8 mouse cellular contexts compared by ENCODE assay signal in the genomic region with DNA sequence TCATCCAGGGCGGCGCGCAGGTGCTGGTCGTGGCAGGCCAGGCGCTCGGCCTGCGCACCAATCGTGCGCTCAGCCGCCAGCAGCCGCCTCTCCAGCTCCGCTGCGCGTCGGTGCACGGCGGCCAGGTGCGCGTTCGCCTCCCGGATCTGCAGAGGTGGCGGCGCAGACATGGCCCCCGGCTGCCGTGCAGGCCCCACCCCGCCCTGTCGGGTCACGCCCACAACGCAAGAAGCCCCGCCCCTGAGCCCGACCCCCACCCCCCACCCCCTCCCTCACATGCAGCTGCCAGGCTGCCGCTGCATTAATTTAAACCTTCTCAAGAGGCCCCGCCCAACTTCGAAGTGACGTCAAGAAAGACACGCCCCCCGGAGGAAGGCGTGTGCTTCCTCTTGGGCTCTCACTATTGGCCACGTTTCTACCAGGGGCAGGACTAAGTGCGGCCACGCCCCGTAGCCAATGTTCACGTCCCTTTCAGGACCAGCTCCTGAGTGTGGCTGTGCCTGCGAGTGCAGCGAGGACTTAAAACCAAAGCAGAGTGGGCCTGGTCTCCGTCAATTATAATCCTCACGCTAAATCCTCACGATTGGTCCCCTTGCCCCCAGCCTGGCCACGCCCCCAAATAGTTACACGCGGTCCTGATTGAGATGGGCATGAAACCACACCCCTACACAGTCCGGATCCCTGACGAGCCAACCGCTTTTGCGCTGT. TPM values are rescaled to one million over a fixed set of nuclear protein-coding genes. Genes with fewer than 3 reads are reported as not detected.
DNase-seq lines count a peak whose midpoint lies in the region; ATAC-seq and TF ChIP-seq lines count a peak whose summit lies in the region.

No protein-coding gene starts in this region.

- H3K4me1 ChIP-seq in ES-Bruce4 (ENCODE audit: control insufficient read depth, insufficient read depth, low read length): no peaks in the 10 kb centered on the region
- peaks cover 29% of the 10 kb centered on the region for H3K4me1 ChIP-seq in forebrain, embryonic 13.5 days
- peaks cover 19% of the 10 kb centered on the region for H3K4me1 ChIP-seq in liver, postnatal 0 days (ENCODE audit: insufficient read depth)
- peaks cover 17% of the 10 kb centered on the region for H3K4me1 ChIP-seq in neural tube, embryonic 14.5 days (ENCODE audit: control insufficient read depth, insufficient read depth, low read length)

- peak overlapping the region; percentile 94 for H3K4me3 ChIP-seq in ES-Bruce4 (ENCODE audit: low read depth, low read length)
- H3K4me3 ChIP-seq in forebrain, embryonic 13.5 days: peak overlapping the region; percentile 77
- H3K4me3 ChIP-seq in liver, postnatal 0 days (ENCODE audit: low read depth, low read length): peak overlapping the region; percentile 76
- H3K4me3 ChIP-seq in neural tube, embryonic 14.5 days (ENCODE audit: low read depth, low read length): peak overlapping the region; percentile 50

- no peak for TF ChIP-seq POLR2A in ES-Bruce4 (IDR thresholded peaks at IDR 0.05; ENCODE audit: insufficient read depth, low read length)

- TF ChIP-seq EP300 in ES-Bruce4 (IDR thresholded peaks at IDR 0.05; ENCODE audit: insufficient read depth, low read depth, low read length): no peak
- no peak for TF ChIP-seq EP300 in liver, postnatal 0 days (IDR thresholded peaks at IDR 0.05; ENCODE audit: low read depth)

- WGBS in forebrain, embryonic 13.5 days: under 1% methylated on average over 54 of the region's 55 CpGs
- under 1% methylated on average over 55 of the region's 55 CpGs for WGBS in large intestine, adult 2 months
- under 1% methylated on average over 53 of the region's 55 CpGs for WGBS in liver, postnatal 0 days (ENCODE audit: insufficient replicate concordance)
- under 1% methylated on average over 53 of the region's 55 CpGs for WGBS in neural tube, embryonic 14.5 days

- peak; percentile 80 for ATAC-seq in cerebellum, adult (ENCODE audit: insufficient number of reproducible peaks, low FRiP score, low TSS enrichment)
- peak; percentile 94 for ATAC-seq in forebrain, embryonic 13.5 days
- ATAC-seq in liver, postnatal 0 days: peak; percentile 88
- peak; percentile 92 for ATAC-seq in neural tube, embryonic 14.5 days (ENCODE audit: low read depth)

- no peak for TF ChIP-seq CTCF in ES-Bruce4 (IDR thresholded peaks at IDR 0.05; ENCODE audit: low read depth, low read length)
- no peak for TF ChIP-seq CTCF in liver, postnatal 0 days (IDR thresholded peaks at IDR 0.05; ENCODE audit: low read depth)

- DNase-seq in heart, postnatal 10 days: peak; percentile 98
- peak; percentile 97 for DNase-seq in large intestine, adult 2 months (ENCODE audit: low read depth, low spot score)
- DNase-seq in liver, postnatal 0 days: peak; percentile 97
- DNase-seq in testis, postnatal 10 days (ENCODE audit: low spot score): peak; percentile 98

- no peaks in the 10 kb centered on the region for H3K27me3 ChIP-seq in ES-Bruce4 (ENCODE audit: control insufficient read depth, insufficient read depth, low read length, poor library complexity, severe bottlenecking)
- no peaks in the 10 kb centered on the region for H3K27me3 ChIP-seq in forebrain, embryonic 13.5 days
- no peaks in the 10 kb centered on the region for H3K27me3 ChIP-seq in liver, postnatal 0 days (ENCODE audit: insufficient read depth, low read length)
- no peaks in the 10 kb centered on the region for H3K27me3 ChIP-seq in neural tube, embryonic 14.5 days (ENCODE audit: control insufficient read depth, insufficient read depth, low read length)

- H3K27ac ChIP-seq in ES-Bruce4 (ENCODE audit: insufficient read depth, low read length): peak overlapping the region; percentile 9; the same call in 1 of the 2 replicates
- peak overlapping the region; percentile 86 for H3K27ac ChIP-seq in forebrain, embryonic 13.5 days
- peak overlapping the region; percentile 83 for H3K27ac ChIP-seq in liver, postnatal 0 days (ENCODE audit: low read depth)
- peak overlapping the region; percentile 84 for H3K27ac ChIP-seq in neural tube, embryonic 14.5 days (ENCODE audit: low read depth, low read length)

- H3K9me3 ChIP-seq in ES-Bruce4 (replicated peaks; ENCODE audit: control insufficient read depth, insufficient read depth, low read length, poor library complexity, severe bottlenecking): no peaks in the 10 kb centered on the region
- no peaks in the 10 kb centered on the region for H3K9me3 ChIP-seq in forebrain, embryonic 13.5 days (replicated peaks)
- no peaks in the 10 kb centered on the region for H3K9me3 ChIP-seq in liver, postnatal 0 days (ENCODE audit: low read length)
- no peaks in the 10 kb centered on the region for H3K9me3 ChIP-seq in neural tube, embryonic 14.5 days (ENCODE audit: control insufficient read depth, low read length)

- peak overlapping the region; percentile 74 for H3K4me2 ChIP-seq in forebrain, embryonic 13.5 days
- peak overlapping the region; percentile 92 for H3K4me2 ChIP-seq in liver, postnatal 0 days (ENCODE audit: low read depth, low read length)
- peak overlapping the region; percentile 79 for H3K4me2 ChIP-seq in neural tube, embryonic 14.5 days (ENCODE audit: low read depth, low read length)

- peak overlapping the region; percentile 84 for H3K9ac ChIP-seq in ES-Bruce4 (ENCODE audit: low read depth, poor library complexity, severe bottlenecking)
- H3K9ac ChIP-seq in forebrain, embryonic 13.5 days: peak overlapping the region; percentile 90
- H3K9ac ChIP-seq in liver, postnatal 0 days (replicated peaks): peak overlapping the region; percentile 87
- peak overlapping the region; percentile 71 for H3K9ac ChIP-seq in neural tube, embryonic 14.5 days (replicated peaks; ENCODE audit: low read depth, low read length)

- intact Hi-C loops in heart, postnatal 10 days (cut with DNase I): no loop called here

- no peaks in the 10 kb centered on the region for H3K36me3 ChIP-seq in ES-Bruce4 (ENCODE audit: control insufficient read depth, insufficient read depth, low read length, poor library complexity, severe bottlenecking)
- peaks cover 24% of the 10 kb centered on the region for H3K36me3 ChIP-seq in forebrain, embryonic 13.5 days (ENCODE audit: poor library complexity, severe bottlenecking)
- H3K36me3 ChIP-seq in liver, postnatal 0 days (replicated peaks; ENCODE audit: insufficient read depth, low read length): 0 out of 2 replicates have a peak, but pooled peaks cover 12% of the 10 kb centered on the region
- peaks cover 16% of the 10 kb centered on the region for H3K36me3 ChIP-seq in neural tube, embryonic 14.5 days (ENCODE audit: control insufficient read depth, insufficient read depth, low read length)

RNA-seq across cellular contexts. Expression of gene Ndufa11, which starts 0.8 kb away (rescaled TPM):
- polyA plus RNA-seq in ES-Bruce4 (2011; ENCODE audit: insufficient read depth, insufficient read length, low read depth, missing spikeins): 152 and 177 TPM in 2 replicates
- polyA plus RNA-seq in forebrain, embryonic 13.5 days (2015; fragmentation: Nextera tagmentation; extraction: Ambion mirVana): 433 and 459 TPM in 2 replicates
- total RNA-seq in heart, postnatal 10 days (2021): 100 to 1,000 TPM; 794 to 859 TPM
- polyA plus RNA-seq in large intestine, adult 2 months (2012; rRNA removed): 662 and 682 TPM in 2 replicates
- polyA plus RNA-seq in liver, postnatal 0 days (2015; fragmentation: Nextera tagmentation; extraction: Ambion mirVana): 281 and 298 TPM in 2 replicates
- 570 and 693 TPM in 2 replicates for polyA plus RNA-seq in neural tube, embryonic 14.5 days (2014; fragmentation: Nextera tagmentation; extraction: Ambion mirVana)

RNA-seq across cellular contexts. Expression of gene Vmac, which starts 1.0 kb away (rescaled TPM):
- 23.2 and 24.2 TPM in 2 replicates for polyA plus RNA-seq in ES-Bruce4 (2011; ENCODE audit: insufficient read depth, insufficient read length, low read depth, missing spikeins)
- polyA plus RNA-seq in forebrain, embryonic 13.5 days (2015; fragmentation: Nextera tagmentation; extraction: Ambion mirVana): 14.0 and 16.7 TPM in 2 replicates
- 1 to 10 TPM; 5.4 to 9.8 TPM for total RNA-seq in heart, postnatal 10 days (2021)
- 10.4 and 10.5 TPM in 2 replicates for polyA plus RNA-seq in large intestine, adult 2 months (2012; rRNA removed)
- polyA plus RNA-seq in liver, postnatal 0 days (2015; fragmentation: Nextera tagmentation; extraction: Ambion mirVana): 3.3 and 4.1 TPM in 2 replicates
- 16.9 and 19.4 TPM in 2 replicates for polyA plus RNA-seq in neural tube, embryonic 14.5 days (2014; fragmentation: Nextera tagmentation; extraction: Ambion mirVana)

RNA-seq across cellular contexts. Expression of gene Nrtn, which starts 40.5 kb away (rescaled TPM):
- polyA plus RNA-seq in ES-Bruce4 (2011; ENCODE audit: insufficient read depth, insufficient read length, low read depth, missing spikeins): 8.1 and 10.8 TPM in 2 replicates
- 1.7 TPM in 2 replicates for polyA plus RNA-seq in forebrain, embryonic 13.5 days (2015; fragmentation: Nextera tagmentation; extraction: Ambion mirVana)
- total RNA-seq in heart, postnatal 10 days (2021): 10 to 100 TPM; 19.0 to 21.0 TPM
- polyA plus RNA-seq in large intestine, adult 2 months (2012; rRNA removed): 11.0 and 11.7 TPM in 2 replicates
- 1.2 and 2.2 TPM in 2 replicates for polyA plus RNA-seq in liver, postnatal 0 days (2015; fragmentation: Nextera tagmentation; extraction: Ambion mirVana)
- 1.9 and 2.9 TPM in 2 replicates for polyA plus RNA-seq in neural tube, embryonic 14.5 days (2014; fragmentation: Nextera tagmentation; extraction: Ambion mirVana)

RNA-seq across cellular contexts. Expression of gene Ranbp3, which starts 43.7 kb away (rescaled TPM):
- polyA plus RNA-seq in ES-Bruce4 (2011; ENCODE audit: insufficient read depth, insufficient read length, low read depth, missing spikeins): 72.6 and 75.6 TPM in 2 replicates
- polyA plus RNA-seq in forebrain, embryonic 13.5 days (2015; fragmentation: Nextera tagmentation; extraction: Ambion mirVana): 112 and 123 TPM in 2 replicates
- total RNA-seq in heart, postnatal 10 days (2021): 10 to 100 TPM; 48.1 to 52.9 TPM
- polyA plus RNA-seq in large intestine, adult 2 months (2012; rRNA removed): 62.5 and 73.0 TPM in 2 replicates
- polyA plus RNA-seq in liver, postnatal 0 days (2015; fragmentation: Nextera tagmentation; extraction: Ambion mirVana): 19.6 and 21.8 TPM in 2 replicates
- polyA plus RNA-seq in neural tube, embryonic 14.5 days (2014; fragmentation: Nextera tagmentation; extraction: Ambion mirVana): 93.6 and 95.9 TPM in 2 replicates

RNA-seq across cellular contexts. Expression of gene Dus3l, which starts 47.7 kb away (rescaled TPM):
- polyA plus RNA-seq in ES-Bruce4 (2011; ENCODE audit: insufficient read depth, insufficient read length, low read depth, missing spikeins): 18.4 and 18.9 TPM in 2 replicates
- polyA plus RNA-seq in forebrain, embryonic 13.5 days (2015; fragmentation: Nextera tagmentation; extraction: Ambion mirVana): 50.0 and 56.9 TPM in 2 replicates
- 10 to 100 TPM; 21.0 to 23.0 TPM for total RNA-seq in heart, postnatal 10 days (2021)
- polyA plus RNA-seq in large intestine, adult 2 months (2012; rRNA removed): 42.7 and 53.1 TPM in 2 replicates
- polyA plus RNA-seq in liver, postnatal 0 days (2015; fragmentation: Nextera tagmentation; extraction: Ambion mirVana): 9.1 TPM in 2 replicates
- 79.0 and 81.0 TPM in 2 replicates for polyA plus RNA-seq in neural tube, embryonic 14.5 days (2014; fragmentation: Nextera tagmentation; extraction: Ambion mirVana)

Comparison
In these comparisons a context has a peak if more than half of its experiments do, and no peak if none do; other contexts are left out.
1. Peak in every context shown above with its lines: DNase-seq, ATAC-seq, H3K4me3 ChIP-seq and H3K27ac ChIP-seq.
2. H3K27ac ChIP-seq: peak in every context shown above with its lines; median percentile 86 in forebrain, embryonic 13.5 days; 84 in neural tube, embryonic 14.5 days; 83 in liver, postnatal 0 days; 9 in ES-Bruce4.